Mouse (Mus musculus) cerebellum, adult 9-11 months (tissue): ENCODE results near the gene Vmn1r85.
A peak's percentile ranks its signal among the peaks of the same experiment; 100 is the strongest.

Experiments used
- DNase-seq: peaks from one replicate; pipeline ENCODE4 v3.0.0; 2022

The Vmn1r85 gene

GRCm38 (mm10) chr7:13037901-13038555 lies 56.9 kb downstream of the Vmn1r85 start, which contains the start of gene Ube2m:
Ube2m (minus strand) TSS chr7:13038275.
- peak; percentile 98 for DNase-seq

DNA sequence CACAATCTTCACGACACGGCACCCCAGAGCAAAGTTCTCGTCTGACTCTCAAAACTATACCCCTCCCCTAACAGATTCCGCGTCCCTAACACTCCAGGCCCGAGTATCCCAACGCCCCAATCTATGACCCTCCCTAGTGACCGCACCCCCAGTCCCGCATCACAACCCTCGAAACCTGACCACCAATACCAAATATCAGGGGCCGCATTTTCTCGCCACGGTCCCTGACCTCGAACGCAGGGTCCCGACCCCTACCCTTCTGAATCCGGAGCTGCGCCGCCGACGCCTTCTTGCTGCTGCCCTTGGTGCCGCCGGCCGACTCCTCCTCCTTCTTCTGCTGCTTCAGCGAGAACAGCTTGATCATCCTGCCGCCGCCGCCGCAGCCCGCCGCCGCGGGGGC lies 57.6 kb downstream of the Vmn1r85 start:
- peak; percentile 80 for DNase-seq

- DNase-seq, result no peak
These were observed 58.2 kb downstream of the Vmn1r85 start for GRCm38 (mm10) chr7:13036806-13037205.

DNA sequence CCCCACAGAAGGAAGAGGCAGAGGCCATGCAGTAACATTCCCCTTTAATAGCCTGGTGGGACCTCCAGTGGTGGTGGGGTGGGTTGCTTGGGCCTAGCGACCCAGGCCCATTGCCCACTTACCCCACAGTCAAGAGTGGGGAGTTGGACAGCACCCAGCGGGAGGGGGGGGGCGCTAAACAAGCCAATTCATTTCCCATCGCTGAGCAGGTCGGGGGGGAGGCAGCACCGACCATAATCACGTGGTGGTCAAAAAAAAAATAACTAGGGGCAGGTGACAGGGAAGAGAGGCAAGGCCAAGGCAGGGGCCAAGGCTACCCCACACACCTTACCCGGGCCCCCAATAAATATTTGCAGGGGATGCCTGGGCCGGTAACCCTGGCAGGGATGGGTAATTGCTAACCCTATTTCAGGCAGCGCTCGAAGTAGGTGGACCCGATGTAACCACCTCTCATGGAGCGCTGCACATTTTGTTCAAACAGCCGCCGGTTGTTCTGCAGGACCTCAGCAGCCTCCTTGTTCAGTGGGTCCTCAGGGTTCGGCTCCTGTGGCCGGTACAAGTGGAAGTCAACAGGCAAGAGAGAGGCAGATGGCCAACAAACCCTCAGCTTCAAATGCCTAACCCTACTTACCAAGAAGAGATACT lies 59.6 kb downstream of the Vmn1r85 start:
- peak; percentile 78 for DNase-seq

- DNase-seq, result peak; percentile 98
These were observed 60.6 kb downstream of the Vmn1r85 start, which contains the start of gene Chmp2a for GRCm38 (mm10) chr7:13034148-13034977. Chmp2a (minus strand) TSS chr7:13034807.

DNA sequence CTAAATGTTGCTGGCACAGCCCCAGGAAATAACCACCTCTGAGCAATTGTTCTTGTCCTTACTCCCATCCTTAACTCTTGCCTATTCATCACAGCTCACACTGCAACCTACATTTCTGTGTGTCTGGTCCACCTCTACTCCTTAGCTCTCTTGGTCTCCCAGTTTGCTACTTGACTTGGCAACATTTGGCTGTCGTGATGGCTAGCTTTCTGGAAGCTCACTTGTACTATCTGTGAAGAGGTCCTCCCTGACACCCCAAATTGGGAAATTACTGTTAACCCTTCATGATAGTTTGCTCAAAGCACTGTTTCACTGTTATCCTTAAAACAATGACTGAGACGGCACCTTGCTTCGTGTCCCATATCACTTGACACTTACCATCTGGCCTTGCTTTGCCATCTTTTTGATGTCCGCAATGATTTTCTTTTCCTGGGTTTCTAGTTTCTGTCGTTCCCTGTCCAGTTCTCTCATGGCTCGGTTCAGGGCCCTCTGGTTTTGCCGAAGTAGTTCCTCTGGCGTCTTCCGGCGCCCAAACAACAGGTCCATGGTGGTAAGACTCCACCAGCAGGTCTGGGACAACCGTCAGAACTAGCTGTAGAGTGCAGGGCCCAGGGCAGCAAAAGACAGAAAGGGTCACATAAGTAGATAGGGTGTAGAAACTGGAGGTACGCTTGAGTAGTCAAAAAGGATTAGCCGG lies 61.4 kb downstream of the Vmn1r85 start:
- DNase-seq, result no peak
